Mouse (Mus musculus): ENCODE results near the gene Xkr7. TPM values are rescaled to one million over a fixed set of nuclear protein-coding genes. Genes with fewer than 3 reads are reported as not detected.

The Xkr7 gene
- polyA plus RNA-seq, 1 experiment from 2014 or later, result not detected

DNA sequence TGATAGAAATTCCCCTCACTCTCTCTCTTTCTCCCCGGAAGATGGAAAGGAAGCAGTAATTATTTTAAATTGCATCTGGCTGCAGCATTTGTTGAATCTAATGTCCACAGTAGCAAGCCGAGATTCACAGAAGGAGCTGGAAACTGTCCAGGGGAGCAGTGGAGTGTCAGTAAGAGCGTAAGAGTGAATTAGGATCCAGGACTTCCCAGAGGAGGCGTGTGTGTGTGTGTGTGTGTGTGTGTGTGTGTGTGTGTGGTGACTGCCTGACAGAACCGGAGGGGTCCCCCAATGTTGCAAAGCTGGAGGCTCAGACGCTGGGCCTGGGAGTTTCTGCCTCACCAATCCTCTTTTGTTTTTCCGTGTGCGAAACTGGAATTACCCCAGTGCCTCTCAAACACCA lies 15.8 kb upstream of the Xkr7 start:
- Histone ChIP-seq H3K9ac (no peak overlapping the region), H3K4me1 (peaks cover 9% of the 10 kb centered on the region), H3K27ac (no peak overlapping the region), H3K27me3 (no peaks in the 10 kb centered on the region; the same call in 1 of the 2 replicates), H3K9me3 (no peaks in the 10 kb centered on the region), H3K36me3 (peaks cover 14% of the 10 kb centered on the region), H3K4me2 (peak overlapping the region; percentile 41), H3K4me3 (peak overlapping the region; percentile 71; the same call in 1 of the 2 replicates)
- 37% methylated on average over 8 of the region's 8 CpGs for WGBS
- no peak for ATAC-seq (ENCODE audit: borderline replicate concordance, extremely low read depth, low FRiP score, low TSS enrichment)

DNA sequence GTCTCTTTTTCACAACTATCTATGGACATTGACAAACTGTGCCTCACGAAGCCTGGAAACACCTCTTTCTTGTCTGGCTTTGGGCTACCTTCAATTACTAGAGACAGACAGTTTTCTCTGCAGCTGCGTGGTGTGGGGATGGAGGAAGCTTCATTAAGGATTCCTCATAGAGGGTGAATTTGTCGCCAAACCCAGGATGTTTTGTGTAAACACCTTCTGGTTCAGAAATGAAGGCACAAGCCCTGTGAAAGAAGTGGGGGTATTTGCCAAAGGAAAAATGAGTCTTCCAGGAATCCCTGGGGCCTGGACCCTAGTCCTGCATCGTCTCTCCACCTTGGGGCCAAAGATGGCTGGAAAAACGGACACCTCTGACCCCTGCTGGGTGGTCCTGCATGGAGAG lies 14.9 kb upstream of the Xkr7 start:
- no peak overlapping the region for H3K4me2 ChIP-seq
- no peaks in the 10 kb centered on the region; the same call in 1 of the 2 replicates for H3K27me3 ChIP-seq
- no peak overlapping the region for H3K9ac ChIP-seq
- no peak for ATAC-seq (ENCODE audit: borderline replicate concordance, extremely low read depth, low FRiP score, low TSS enrichment)
- no peaks in the 10 kb centered on the region for H3K9me3 ChIP-seq
- peaks cover 7% of the 10 kb centered on the region; the same call in 1 of the 2 replicates for H3K36me3 ChIP-seq
- H3K27ac ChIP-seq, result no peak overlapping the region
- H3K4me1 ChIP-seq, result peaks cover 9% of the 10 kb centered on the region
- WGBS, result 32% methylated on average over 5 of the region's 5 CpGs
- no peak overlapping the region for H3K4me3 ChIP-seq

DNA sequence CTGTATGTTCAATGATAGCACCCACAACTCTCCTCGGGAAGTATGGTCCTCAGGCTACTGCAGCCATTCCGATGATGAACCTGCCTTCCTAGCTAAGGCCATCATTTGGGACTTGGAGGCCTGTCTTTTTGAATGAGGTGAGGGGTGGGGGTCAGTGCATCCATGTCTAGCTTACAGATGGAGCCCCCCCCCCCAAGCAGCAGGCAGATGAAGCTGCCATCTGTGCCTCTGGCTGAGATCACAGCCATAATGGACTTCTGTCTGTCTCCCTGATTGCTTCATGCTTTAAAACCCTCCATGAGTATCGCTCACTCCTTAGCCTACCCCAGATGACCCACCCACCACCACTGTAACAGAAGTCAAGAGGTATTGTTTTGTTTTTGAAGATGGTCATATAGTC lies 12.3 kb upstream of the Xkr7 start:
- Histone ChIP-seq H3K27me3 (no peaks in the 10 kb centered on the region; the same call in 1 of the 2 replicates), H3K9ac (no peak overlapping the region), H3K4me3 (no peak overlapping the region), H3K4me2 (no peak overlapping the region), H3K36me3 (no peaks in the 10 kb centered on the region), H3K4me1 (peaks cover 3% of the 10 kb centered on the region), H3K27ac (no peak overlapping the region), H3K9me3 (no peaks in the 10 kb centered on the region)
- ATAC-seq (ENCODE audit: borderline replicate concordance, extremely low read depth, low FRiP score, low TSS enrichment), result no peak
- WGBS, result 90% methylated on average over 3 of the region's 3 CpGs

DNA sequence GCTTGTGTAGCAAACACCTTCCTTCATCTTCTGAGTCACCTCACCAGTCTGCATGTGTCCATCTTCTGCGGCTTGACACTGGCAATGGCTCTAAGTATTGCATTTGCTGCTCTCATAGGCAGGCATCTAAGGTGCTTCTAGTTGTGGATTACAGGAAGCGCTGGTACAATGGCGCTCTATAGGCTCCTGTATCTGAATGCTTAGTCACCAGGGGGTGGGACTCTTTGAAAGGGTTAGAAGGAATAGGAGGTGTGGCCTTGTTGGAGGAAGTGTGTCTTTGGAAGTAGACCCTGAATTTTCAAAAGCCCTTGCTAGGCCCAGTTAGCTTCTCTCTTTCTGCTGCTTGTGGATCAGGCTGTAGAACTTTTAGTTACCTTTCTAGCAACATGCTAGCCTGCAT lies 10.5 kb upstream of the Xkr7 start:
- Histone ChIP-seq H3K9me3 (no peaks in the 10 kb centered on the region), H3K4me1 (no peaks in the 10 kb centered on the region), H3K4me3 (no peak overlapping the region), H3K27me3 (no peaks in the 10 kb centered on the region; the same call in 1 of the 2 replicates), H3K4me2 (no peak overlapping the region), H3K9ac (no peak overlapping the region), H3K36me3 (no peaks in the 10 kb centered on the region), H3K27ac (no peak overlapping the region)
- WGBS, result 64% methylated on average over 3 of the region's 3 CpGs
- no peak for ATAC-seq (ENCODE audit: borderline replicate concordance, extremely low read depth, low FRiP score, low TSS enrichment)

DNA sequence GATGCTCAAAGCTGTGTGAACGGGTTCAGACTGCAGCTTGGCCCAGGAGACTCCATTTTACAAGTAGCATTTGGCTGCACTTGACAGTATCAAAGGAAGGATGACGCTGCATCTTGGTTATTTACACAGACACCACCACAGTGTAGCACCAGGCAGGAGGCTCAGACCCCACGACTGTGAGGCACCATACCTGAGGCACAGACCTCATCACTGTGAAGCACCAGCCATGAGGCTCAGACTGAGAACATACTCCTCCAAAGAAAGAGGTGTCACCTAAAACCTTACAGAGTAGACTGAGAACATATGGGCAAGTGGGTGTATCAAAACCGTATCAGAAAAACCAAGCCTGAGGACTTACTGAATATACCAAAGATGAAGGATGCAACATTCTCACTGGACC lies 8.8 kb upstream of the Xkr7 start:
- H3K36me3 ChIP-seq, result no peaks in the 10 kb centered on the region
- no peak overlapping the region for H3K4me2 ChIP-seq
- 57% methylated on average over 4 of the region's 4 CpGs for WGBS
- H3K4me1 ChIP-seq, result no peaks in the 10 kb centered on the region
- no peak overlapping the region for H3K9ac ChIP-seq
- no peak for ATAC-seq (ENCODE audit: borderline replicate concordance, extremely low read depth, low FRiP score, low TSS enrichment)
- H3K27me3 ChIP-seq, result no peaks in the 10 kb centered on the region
- no peaks in the 10 kb centered on the region for H3K9me3 ChIP-seq
- H3K27ac ChIP-seq, result no peak overlapping the region
- H3K4me3 ChIP-seq, result no peak overlapping the region

DNA sequence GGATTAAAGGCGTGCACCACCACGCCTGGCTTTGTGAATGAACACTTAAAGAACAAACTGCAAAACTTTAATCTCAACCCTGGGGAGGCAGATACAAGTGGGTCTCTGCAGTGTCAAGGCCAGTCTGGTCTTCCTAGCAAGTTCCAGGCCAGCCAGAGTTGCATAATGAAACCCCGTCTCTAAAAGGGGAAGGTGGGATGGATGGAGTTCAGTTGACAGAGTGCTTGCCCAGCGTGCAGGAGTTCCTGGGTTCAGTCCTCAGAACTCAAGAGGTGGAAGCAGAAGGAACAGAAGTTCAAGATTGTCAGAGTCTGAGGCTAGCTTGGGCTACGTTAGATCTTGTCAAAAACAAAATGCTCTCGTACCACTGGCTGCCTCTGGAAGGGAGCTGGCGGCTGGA lies 5.6 kb upstream of the Xkr7 start:
- Histone ChIP-seq H3K36me3 (no peaks in the 10 kb centered on the region), H3K9me3 (no peaks in the 10 kb centered on the region), H3K4me1 (no peaks in the 10 kb centered on the region), H3K27ac (no peak overlapping the region), H3K9ac (no peak overlapping the region), H3K4me2 (no peak overlapping the region), H3K27me3 (peaks cover 19% of the 10 kb centered on the region), H3K4me3 (no peak overlapping the region)
- WGBS, result 62% methylated on average over 7 of the region's 7 CpGs
- ATAC-seq (ENCODE audit: borderline replicate concordance, extremely low read depth, low FRiP score, low TSS enrichment), result no peak

DNA sequence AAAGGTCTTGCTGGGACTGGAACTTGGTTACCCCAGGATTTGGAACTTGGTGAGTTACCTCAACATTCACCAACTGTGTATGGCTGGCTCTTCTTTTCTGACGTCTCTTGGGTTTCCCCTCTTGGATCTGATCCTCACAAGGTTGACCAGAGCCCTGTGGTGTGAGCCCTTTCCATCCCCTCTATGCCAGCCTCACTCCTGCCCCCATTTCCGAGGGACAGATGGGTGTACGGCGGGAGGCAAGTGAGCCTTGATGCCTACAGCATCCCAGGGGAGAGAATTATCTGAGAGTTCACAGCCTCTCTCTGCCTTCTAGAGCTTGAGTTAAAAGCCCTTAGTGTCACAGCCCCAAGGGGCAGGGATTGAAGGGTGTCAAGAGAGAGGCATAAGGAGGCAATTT lies 4.2 kb upstream of the Xkr7 start:
- no peak overlapping the region for H3K9ac ChIP-seq
- no peak overlapping the region for H3K4me3 ChIP-seq
- H3K4me2 ChIP-seq, result no peak overlapping the region
- 50% methylated on average over 4 of the region's 4 CpGs for WGBS
- H3K9me3 ChIP-seq, result no peaks in the 10 kb centered on the region
- no peaks in the 10 kb centered on the region for H3K36me3 ChIP-seq
- H3K4me1 ChIP-seq, result peaks cover 8% of the 10 kb centered on the region
- H3K27me3 ChIP-seq, result peaks cover 33% of the 10 kb centered on the region
- ATAC-seq (ENCODE audit: borderline replicate concordance, extremely low read depth, low FRiP score, low TSS enrichment), result no peak
- no peak overlapping the region for H3K27ac ChIP-seq

DNA sequence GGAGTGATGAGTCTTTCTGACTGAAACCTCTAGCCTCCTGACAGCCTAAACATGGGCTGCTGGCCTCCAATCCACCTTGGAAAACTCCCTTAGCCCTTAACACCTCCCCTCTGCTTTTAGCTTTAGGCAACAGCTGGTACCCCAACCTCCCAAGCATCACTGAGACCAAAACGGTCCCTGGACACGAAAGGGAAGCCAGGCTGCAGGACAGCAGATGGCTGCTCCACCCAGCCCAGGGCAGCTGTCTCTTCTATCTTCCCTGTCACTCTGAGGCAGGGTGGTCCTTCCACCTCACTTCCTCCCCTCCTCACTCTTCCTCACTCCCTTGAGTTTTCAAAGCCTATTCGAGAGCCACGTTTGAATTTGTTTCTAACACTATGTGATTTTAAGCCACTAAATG lies 1.2 kb upstream of the Xkr7 start:
- Histone ChIP-seq H3K36me3 (no peaks in the 10 kb centered on the region), H3K27me3 (peaks cover 52% of the 10 kb centered on the region), H3K27ac (no peak overlapping the region), H3K9me3 (no peaks in the 10 kb centered on the region), H3K4me2 (no peak overlapping the region), H3K9ac (no peak overlapping the region), H3K4me1 (peaks cover 8% of the 10 kb centered on the region), H3K4me3 (no peak overlapping the region)
- ATAC-seq (ENCODE audit: borderline replicate concordance, extremely low read depth, low FRiP score, low TSS enrichment), result no peak
- WGBS, result 41% methylated on average over 4 of the region's 4 CpGs

DNA sequence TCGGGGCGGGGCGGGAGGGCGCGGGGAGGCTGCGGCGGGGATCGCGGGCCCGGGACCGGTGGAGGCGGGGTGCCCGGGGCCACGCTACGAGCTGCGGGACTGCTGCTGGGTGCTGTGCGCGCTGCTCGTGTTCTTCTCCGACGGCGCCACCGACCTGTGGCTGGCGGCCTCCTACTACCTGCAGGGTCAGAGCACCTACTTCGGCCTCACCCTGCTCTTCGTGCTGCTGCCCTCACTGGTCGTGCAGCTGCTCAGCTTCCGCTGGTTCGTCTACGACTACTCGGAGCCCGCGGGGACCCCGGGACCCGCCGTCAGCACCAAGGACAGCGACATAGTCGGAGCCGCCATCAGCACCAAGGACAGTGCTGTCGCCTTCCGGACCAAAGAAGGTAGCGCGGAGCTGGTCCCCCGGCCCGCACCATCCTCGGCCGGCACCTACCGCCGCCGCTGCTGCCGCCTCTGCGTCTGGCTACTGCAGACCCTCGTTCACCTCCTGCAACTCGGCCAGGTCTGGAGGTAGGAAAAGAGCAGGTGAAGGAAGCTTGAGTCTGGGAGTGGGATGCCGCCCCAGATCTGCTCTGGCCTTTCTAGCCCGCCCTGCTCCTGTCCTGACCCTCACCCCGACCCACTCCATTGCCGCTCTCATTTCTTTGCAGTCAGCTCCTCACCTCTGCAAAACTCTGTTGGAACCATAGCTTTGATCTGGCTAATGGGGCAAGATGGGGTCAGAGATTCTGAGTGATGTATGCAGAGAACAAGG lies 611 bp downstream of the Xkr7 start:
- H3K4me1 ChIP-seq, result peaks cover 8% of the 10 kb centered on the region
- H3K9ac ChIP-seq, result no peak overlapping the region
- H3K27ac ChIP-seq, result no peak overlapping the region
- H3K27me3 ChIP-seq, result peaks cover 56% of the 10 kb centered on the region
- H3K36me3 ChIP-seq, result no peaks in the 10 kb centered on the region
- peak overlapping the region; percentile 78 for H3K4me2 ChIP-seq
- peak; percentile 79; the same call in 1 of the 2 replicates for ATAC-seq (ENCODE audit: borderline replicate concordance, extremely low read depth, low FRiP score, low TSS enrichment)
- 2% methylated on average over 54 of the region's 58 CpGs for WGBS
- no peaks in the 10 kb centered on the region for H3K9me3 ChIP-seq
- H3K4me3 ChIP-seq, result peak overlapping the region; percentile 37

DNA sequence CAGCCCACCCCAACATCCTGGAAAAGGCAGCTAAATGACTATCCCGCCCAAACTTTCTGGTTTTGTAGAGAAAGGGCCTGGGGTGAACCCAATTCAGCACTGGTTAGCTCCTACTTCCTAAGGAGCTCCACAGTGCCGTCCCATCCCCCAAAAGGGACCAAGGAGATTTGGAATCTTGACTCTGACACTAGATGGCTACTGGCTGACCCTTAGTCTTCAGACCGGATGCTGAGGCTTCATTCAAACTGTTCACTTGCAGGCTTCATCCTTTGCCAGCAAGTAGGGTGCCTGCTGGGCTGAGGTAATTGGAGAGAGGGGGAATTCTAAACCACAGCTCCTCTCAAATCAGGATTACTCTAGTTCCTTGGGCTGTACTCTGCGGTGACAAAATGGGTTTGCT lies 1.3 kb downstream of the Xkr7 start:
- no peaks in the 10 kb centered on the region for H3K9me3 ChIP-seq
- H3K9ac ChIP-seq, result no peak overlapping the region
- H3K27me3 ChIP-seq, result peaks cover 56% of the 10 kb centered on the region
- 24% methylated on average over 4 of the region's 4 CpGs for WGBS
- H3K4me2 ChIP-seq, result no peak overlapping the region
- no peak for ATAC-seq (ENCODE audit: borderline replicate concordance, extremely low read depth, low FRiP score, low TSS enrichment)
- no peaks in the 10 kb centered on the region for H3K36me3 ChIP-seq
- H3K4me1 ChIP-seq, result peaks cover 8% of the 10 kb centered on the region
- H3K4me3 ChIP-seq, result no peak overlapping the region
- H3K27ac ChIP-seq, result no peak overlapping the region

DNA sequence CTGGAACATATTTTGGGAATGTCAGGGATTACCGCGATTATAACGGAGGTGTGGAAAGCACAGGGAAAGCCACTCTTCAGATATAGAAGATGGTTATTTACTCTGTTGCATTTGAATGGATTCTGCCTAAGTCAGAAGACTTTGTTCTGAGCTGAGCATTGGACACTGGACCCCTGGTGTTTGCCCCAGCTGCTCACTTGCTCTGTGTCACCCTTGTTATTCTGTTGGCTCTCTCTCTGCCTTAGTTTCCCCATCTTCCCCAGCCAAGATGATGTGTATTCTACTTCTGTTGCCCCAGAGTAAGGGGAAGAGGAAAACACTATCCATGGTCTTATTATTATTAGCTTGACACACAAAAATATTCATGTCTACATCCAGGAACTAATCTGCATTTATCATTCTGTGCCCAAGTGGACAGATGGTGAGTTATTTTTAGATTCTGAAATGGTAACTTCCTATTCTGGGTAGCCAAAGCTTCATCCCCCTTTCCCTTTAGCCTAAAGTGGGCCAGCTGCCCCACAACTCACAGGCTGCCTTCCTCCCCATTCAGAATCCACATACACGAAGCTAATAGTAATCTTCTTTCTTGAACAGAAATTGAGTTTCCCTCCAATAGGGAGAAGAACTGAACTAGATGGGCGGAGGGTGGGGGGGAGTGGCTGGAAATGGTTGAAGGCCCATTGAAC lies 2.0 kb downstream of the Xkr7 start:
- no peak overlapping the region for H3K4me3 ChIP-seq
- ATAC-seq (ENCODE audit: borderline replicate concordance, extremely low read depth, low FRiP score, low TSS enrichment), result no peak
- no peak overlapping the region for H3K27ac ChIP-seq
- H3K36me3 ChIP-seq, result no peaks in the 10 kb centered on the region
- H3K4me2 ChIP-seq, result no peak overlapping the region
- H3K9me3 ChIP-seq, result no peaks in the 10 kb centered on the region
- no peak overlapping the region for H3K9ac ChIP-seq
- 61% methylated on average over 5 of the region's 5 CpGs for WGBS
- peaks cover 8% of the 10 kb centered on the region for H3K4me1 ChIP-seq
- peaks cover 56% of the 10 kb centered on the region for H3K27me3 ChIP-seq

DNA sequence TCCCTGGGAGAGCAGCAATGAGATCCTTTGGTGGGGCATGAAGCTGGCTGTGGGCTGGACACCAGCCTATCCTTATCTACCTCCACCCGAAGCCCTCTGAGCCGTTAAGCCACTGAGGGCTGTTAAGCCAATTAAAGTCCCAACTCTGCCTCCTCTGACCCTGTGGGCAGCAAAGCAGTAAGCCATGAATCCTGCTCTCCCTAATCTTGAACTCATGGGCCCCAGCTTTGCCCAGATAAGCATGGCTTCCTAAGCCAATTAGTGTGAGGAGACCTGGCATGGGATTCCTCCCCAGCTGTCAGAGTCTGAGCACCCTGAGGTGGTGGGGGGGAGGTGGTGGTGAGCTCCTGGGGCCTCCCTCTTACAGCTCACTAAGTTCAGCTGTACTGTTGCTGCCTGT lies 5.0 kb downstream of the Xkr7 start:
- 25% methylated on average over 2 of the region's 2 CpGs for WGBS
- no peak overlapping the region for H3K4me3 ChIP-seq
- no peak for ATAC-seq (ENCODE audit: borderline replicate concordance, extremely low read depth, low FRiP score, low TSS enrichment)

More for the DNA sequence above, 5.0 kb downstream of the Xkr7 start:
- peaks cover 31% of the 10 kb centered on the region for H3K27me3 ChIP-seq
- no peak overlapping the region for H3K27ac ChIP-seq
- H3K9ac ChIP-seq, result no peak overlapping the region
- no peak overlapping the region for H3K4me2 ChIP-seq
- H3K9me3 ChIP-seq, result no peaks in the 10 kb centered on the region
- no peaks in the 10 kb centered on the region for H3K36me3 ChIP-seq
- peaks cover 4% of the 10 kb centered on the region for H3K4me1 ChIP-seq

Measured in lung, embryonic 15.5 days (tissue).